Mouse (Mus musculus): ENCODE data around the gene Smim1. TPM values are rescaled to one million over a fixed set of nuclear protein-coding genes. Genes with fewer than 3 reads are reported as not detected.

Gene Smim1
- polyA plus RNA-seq, 1 experiment from 2014 or later, result 9.7 TPM

DNA sequence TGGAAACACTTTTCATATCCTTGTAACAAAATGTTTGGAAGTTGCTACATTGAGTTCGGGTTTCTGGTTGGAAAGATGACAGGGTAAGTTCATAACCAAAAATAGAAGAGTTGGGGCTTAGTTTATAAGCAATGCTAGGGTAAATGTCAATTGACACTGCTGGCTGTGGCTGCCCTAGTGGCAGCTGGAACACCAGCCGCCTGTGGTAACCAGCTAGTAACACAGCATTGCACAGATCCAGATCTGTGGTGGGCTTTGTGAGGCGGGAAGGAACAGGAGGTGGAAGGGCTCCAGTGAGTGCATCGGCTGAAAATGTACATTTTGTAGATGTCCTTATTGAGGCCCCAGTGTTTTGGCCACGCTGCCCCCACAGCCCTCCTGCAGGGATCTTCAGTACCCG, 50.3 kb downstream of the Smim1 start:
- DNase-seq (ENCODE audit: low spot score) (no peak), ATAC-seq (ENCODE audit: low FRiP score) (no peak)
- Histone ChIP-seq H3K27ac (ENCODE audit: low read depth, low read length) (no peak overlapping the region), H3K36me3 (ENCODE audit: control insufficient read depth, insufficient read depth, low read length) (no peaks in the 10 kb centered on the region), H3K27me3 (ENCODE audit: control insufficient read depth, insufficient read depth, low read length) (no peaks in the 10 kb centered on the region), H3K4me2 (replicated peaks; ENCODE audit: low read depth, low read length) (peak overlapping the region; percentile 59), H3K4me1 (replicated peaks; ENCODE audit: control insufficient read depth, insufficient read depth, low read length) (no peaks in the 10 kb centered on the region; the same call in 1 of the 2 replicates), H3K9me3 (ENCODE audit: control insufficient read depth, low read length) (no peaks in the 10 kb centered on the region), H3K4me3 (ENCODE audit: low read depth, low read length) (peak overlapping the region; percentile 90), H3K9ac (ENCODE audit: low read depth, low read length) (peak overlapping the region; percentile 90)
- 44% methylated on average over 6 of the region's 6 CpGs for WGBS

DNA sequence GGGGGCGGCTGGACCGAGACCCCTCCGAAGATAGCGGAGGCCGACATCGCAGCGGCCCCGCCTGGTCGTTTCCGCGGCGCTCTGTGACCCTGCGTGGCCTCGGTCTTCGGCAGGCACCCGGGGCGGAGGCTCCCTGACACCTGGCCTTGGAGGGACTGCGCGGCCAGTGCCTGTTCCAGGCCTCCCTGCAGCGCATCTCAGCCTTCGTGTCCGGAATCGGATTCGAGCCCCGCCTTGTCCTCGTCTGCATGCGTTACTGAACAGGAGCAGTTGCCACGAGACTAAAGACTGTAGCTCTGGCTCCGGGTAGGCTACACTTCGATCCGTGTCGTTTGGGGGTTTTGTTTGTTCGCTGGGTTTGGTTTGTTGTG, 50.8 kb downstream of the Smim1 start:
- Histone ChIP-seq H3K4me2 (replicated peaks; ENCODE audit: low read depth, low read length) (peak overlapping the region; percentile 59), H3K9me3 (ENCODE audit: control insufficient read depth, low read length) (no peaks in the 10 kb centered on the region), H3K36me3 (ENCODE audit: control insufficient read depth, insufficient read depth, low read length) (no peaks in the 10 kb centered on the region), H3K27me3 (ENCODE audit: control insufficient read depth, insufficient read depth, low read length) (no peaks in the 10 kb centered on the region), H3K27ac (ENCODE audit: low read depth, low read length) (peak overlapping the region; percentile 76), H3K4me3 (ENCODE audit: low read depth, low read length) (peak overlapping the region; percentile 90), H3K4me1 (replicated peaks; ENCODE audit: control insufficient read depth, insufficient read depth, low read length) (no peaks in the 10 kb centered on the region; the same call in 1 of the 2 replicates), H3K9ac (ENCODE audit: low read depth, low read length) (peak overlapping the region; percentile 90)
- DNase-seq (ENCODE audit: low spot score), result no peak
- WGBS, result under 1% methylated on average over 33 of the region's 33 CpGs
- ATAC-seq (ENCODE audit: low FRiP score), result peak; percentile 80

DNA sequence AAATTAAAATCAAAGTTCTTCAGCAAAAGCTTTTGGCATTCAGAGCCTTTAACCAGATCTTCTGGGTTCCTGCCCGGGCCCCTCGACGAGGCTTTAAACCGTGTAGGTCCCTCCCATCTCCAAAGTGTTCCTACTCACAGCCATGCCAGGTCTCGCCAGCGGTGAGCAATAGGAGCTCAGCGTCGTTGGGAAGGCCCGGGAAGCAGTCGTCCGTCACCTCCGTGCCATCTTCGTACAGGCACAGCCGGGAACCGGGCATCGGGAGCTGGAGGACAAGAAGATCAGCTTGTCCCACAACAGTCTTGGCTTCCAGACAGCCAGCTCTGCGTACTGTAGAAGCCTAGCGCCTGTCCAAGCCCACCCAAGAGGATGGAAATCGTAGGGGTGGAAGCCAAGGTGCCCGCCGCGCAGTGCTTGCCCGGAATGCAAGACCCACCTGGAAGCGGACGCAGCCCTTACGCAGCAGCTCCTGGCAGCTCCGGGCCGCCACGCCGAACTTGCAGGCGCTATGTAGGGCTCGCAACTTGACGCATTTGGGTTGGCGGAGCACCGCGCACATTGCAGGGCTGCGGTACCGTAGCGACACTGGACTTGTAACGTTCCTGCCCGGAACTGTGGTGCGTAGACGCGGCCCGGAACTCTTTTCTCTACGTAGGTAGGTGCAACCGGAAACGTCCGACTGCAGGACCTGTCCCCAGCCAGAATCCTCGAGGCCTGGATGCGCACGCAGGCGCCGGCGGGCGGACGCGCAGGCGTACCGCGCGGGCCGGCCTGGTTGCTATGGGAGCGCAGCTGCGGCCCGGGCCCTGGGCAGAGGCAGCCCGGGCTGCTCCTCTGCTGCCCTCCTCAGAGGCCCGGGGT, 51.4 kb downstream of the Smim1 start, which contains the start of the genes Dffb and Cep104:
Gene Dffb (minus strand): TSS at position 696 of the 861 bp plus-strand sequence.
Gene Cep104 (plus strand): TSS at position 764 of the 861 bp plus-strand sequence.
- WGBS, result 1% methylated on average over 68 of the region's 68 CpGs
- Histone ChIP-seq H3K27ac (ENCODE audit: low read depth, low read length) (peak within 1 kb of the TSS; percentile 76), H3K27me3 (ENCODE audit: control insufficient read depth, insufficient read depth, low read length) (no peaks in the 10 kb centered on the region), H3K4me3 (ENCODE audit: low read depth, low read length) (peak within 1 kb of the TSS; percentile 90), H3K9me3 (ENCODE audit: control insufficient read depth, low read length) (no peaks in the 10 kb centered on the region), H3K36me3 (ENCODE audit: control insufficient read depth, insufficient read depth, low read length) (no peaks in the 10 kb centered on the region), H3K4me1 (replicated peaks; ENCODE audit: control insufficient read depth, insufficient read depth, low read length) (no peaks in the 10 kb centered on the region; the same call in 1 of the 2 replicates), H3K9ac (ENCODE audit: low read depth, low read length) (peak within 1 kb of the TSS; percentile 90), H3K4me2 (replicated peaks; ENCODE audit: low read depth, low read length) (peak within 1 kb of the TSS; percentile 59)
- DNase-seq (ENCODE audit: low spot score), result peak; percentile 96
- peak; percentile 98 for ATAC-seq (ENCODE audit: low FRiP score)

Other genes starting within 250 kb of the Smim1 start
- gene A430005L14Rik, start 69.0 kb downstream of the Smim1 start, polyA plus RNA-seq (2014; fragmentation: Nextera tagmentation; extraction: Ambion mirVana), result 112 and 115 TPM in 2 replicates
- gene Dffb, start 51.1 kb downstream of the Smim1 start, polyA plus RNA-seq (2014; fragmentation: Nextera tagmentation; extraction: Ambion mirVana), result 10.7 and 11.4 TPM in 2 replicates
- gene Cep104, start 51.0 kb downstream of the Smim1 start, polyA plus RNA-seq (2014; fragmentation: Nextera tagmentation; extraction: Ambion mirVana), result 16.8 and 19.7 TPM in 2 replicates
- gene Lrrc47, start 14.5 kb downstream of the Smim1 start, polyA plus RNA-seq (2014; fragmentation: Nextera tagmentation; extraction: Ambion mirVana), result 11.8 and 14.2 TPM in 2 replicates
- gene Ccdc27, start 16.4 kb upstream of the Smim1 start, polyA plus RNA-seq (2014; fragmentation: Nextera tagmentation; extraction: Ambion mirVana), result not detected in 2 replicates
- gene Trp73, start 114.0 kb upstream of the Smim1 start, polyA plus RNA-seq (2014; fragmentation: Nextera tagmentation; extraction: Ambion mirVana), result 1.6 and 2.2 TPM in 2 replicates
- 43.8 and 45.9 TPM in 2 replicates for gene Wrap73, start 116.1 kb upstream of the Smim1 start, polyA plus RNA-seq (2014; fragmentation: Nextera tagmentation; extraction: Ambion mirVana)
- gene Tprgl, start 134.4 kb upstream of the Smim1 start, polyA plus RNA-seq (2014; fragmentation: Nextera tagmentation; extraction: Ambion mirVana), result 139 and 141 TPM in 2 replicates
- gene Megf6, start 144.5 kb upstream of the Smim1 start, polyA plus RNA-seq (2014; fragmentation: Nextera tagmentation; extraction: Ambion mirVana), result 14.9 and 18.2 TPM in 2 replicates

Data from hindbrain, embryonic 11.5 days (tissue).